Mouse (Mus musculus): ENCODE measurements around the gene Samhd1. TPM values are rescaled to one million over a fixed set of nuclear protein-coding genes. Genes with fewer than 3 reads are reported as not detected.

The Samhd1 gene
- total RNA-seq, 2 experiments from 2014 or later: 18.0 to 18.7 TPM

GRCm38 (mm10) chr2:157104454-157104853 lies 30.6 kb downstream of the Samhd1 start:
- no peak for DNase-seq
- intact Hi-C loops (cut with DNase I): no loop called here

- no peak for DNase-seq
- intact Hi-C loops (cut with DNase I): no loop called here
These were observed 32.8 kb downstream of the Samhd1 start for GRCm38 (mm10) chr2:157102256-157102655.

DNA sequence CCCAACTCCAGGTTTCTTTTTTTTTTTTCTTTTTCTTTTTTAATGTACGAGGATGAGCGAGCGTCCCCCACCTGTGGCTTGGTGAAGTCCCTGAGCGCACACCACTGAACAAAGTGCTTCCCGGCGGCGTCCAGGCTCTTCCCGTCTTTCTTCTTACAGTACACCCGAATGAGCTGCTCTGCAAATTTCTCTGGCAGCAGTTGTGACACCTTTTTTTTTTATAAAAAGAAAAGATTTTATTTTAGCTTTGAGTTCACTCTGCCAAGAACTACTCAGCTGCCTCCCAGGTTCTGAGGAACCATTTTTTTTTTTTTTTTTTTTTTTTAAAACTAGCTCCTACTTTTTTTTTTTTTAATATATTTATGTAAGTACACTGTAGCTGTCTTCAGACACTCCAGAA lies 33.4 kb downstream of the Samhd1 start:
- DNase-seq: no peak

GRCm38 (mm10) chr2:157100319-157100605 lies 34.8 kb downstream of the Samhd1 start:
- DNase-seq: no peak

More for the DNA sequence above, 33.4 kb downstream of the Samhd1 start:
- intact Hi-C loops (cut with DNase I): no loop called here

DNA sequence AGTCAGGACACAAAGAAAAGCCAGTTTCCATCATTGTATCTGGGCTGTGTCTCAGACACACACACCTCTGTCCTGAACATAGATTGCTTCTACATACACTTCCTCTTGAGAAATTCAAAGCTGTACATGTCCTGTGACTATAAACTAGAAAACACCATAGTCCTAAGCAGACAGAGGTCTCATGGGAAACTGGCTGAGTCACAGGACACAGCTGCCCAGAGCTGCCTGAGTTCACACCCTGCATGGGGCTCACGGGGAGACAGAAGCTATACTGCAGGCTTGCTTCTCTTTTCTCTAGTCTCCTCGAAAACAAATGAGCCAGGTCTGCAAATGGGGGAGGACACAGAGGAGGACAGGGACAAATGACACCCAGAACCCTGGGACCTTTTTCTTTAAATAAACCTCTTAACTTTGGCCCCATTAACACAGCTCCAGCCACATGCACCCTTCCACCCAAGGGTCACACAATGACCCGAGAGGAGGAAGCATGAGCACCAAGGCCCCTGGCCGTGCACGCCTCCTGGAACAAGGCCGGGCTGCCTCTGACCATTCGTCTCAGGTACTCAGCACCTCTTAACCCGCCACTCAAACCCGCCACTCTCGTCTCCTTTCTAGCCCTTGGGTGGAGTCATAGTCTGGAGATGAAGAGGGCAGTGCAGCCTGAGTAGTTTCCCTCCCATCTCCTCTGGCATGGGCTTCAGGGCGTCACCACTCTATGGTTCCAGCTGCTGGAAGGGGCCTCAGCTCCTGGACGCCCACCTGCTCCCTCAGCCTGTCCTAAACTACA lies 35.3 kb downstream of the Samhd1 start:
- DNase-seq: no peak
- intact Hi-C loops (cut with DNase I): loop anchor here (10.0 kb wide), 3 partner anchors 65 to 225 kb away; no protein-coding TSS in a partner anchor

More at GRCm38 (mm10) chr2:157100319-157100605, 34.8 kb downstream of the Samhd1 start:
- intact Hi-C loops (cut with DNase I): no loop called here

GRCm38 (mm10) chr2:157095005-157095755 lies 39.9 kb downstream of the Samhd1 start:
- peak; percentile 80 for DNase-seq
- intact Hi-C loops (cut with DNase I): loop anchor here (10.0 kb wide), 3 partner anchors 60 to 220 kb away; no protein-coding TSS in a partner anchor

DNA sequence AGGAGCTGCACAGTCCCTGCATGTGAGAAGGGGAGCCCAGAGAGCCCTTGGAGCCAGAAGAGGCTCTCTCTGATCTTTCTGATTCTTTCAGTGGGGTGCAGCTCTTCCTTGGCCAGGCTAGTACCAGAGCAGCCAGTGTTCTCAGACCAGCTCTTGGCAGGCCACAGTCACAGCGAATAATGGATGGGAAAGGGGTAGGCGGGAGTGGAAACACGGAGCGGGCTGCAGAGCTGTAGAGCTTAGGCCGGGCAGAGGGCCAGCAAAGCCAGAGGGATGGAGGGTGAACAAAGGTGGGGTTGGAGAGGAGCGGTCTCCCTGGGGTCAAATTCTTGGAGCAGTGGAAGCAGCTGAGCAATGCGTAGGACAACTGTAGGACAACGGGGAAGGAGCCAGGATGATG lies 43.0 kb downstream of the Samhd1 start:
- intact Hi-C loops (cut with DNase I): loop anchor here (10.0 kb wide), 3 partner anchors 57 to 217 kb away; no protein-coding TSS in a partner anchor
- DNase-seq: peak; percentile 77

DNA sequence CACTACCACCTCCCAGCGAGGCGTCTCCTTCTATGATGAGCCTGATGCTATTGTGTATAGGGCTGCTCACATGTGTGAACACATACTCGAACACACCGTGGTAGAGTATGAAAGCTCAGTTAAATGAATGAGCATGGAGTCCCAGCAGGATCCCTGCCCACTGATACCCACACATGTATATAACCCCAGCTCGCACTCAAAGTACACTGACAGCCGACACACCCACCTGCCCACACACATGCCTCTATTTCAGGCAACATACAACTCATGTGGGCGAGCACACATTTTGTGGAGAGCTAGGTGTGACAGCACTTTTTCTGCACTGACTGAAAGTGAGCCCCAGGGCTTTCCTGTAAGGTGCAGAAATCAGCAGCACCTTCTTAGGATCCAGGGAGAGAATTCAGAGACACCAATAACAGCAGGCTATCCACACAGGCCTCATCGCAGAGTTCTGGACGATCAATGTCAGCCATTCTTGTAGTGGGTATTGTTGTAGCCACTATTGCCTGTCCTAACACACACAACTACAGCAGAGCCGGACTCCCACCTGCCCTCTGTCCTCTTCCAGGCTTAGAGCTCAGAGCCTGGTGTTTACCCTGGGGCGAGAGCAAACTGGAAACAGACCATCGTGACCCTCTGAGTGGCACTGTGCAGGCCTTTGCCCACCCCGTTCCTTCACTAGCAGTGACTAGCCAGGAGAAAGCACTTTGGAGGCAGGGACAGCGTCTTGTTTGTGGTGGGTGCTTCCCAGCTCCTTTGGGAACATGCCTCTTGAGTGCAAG lies 47.3 kb downstream of the Samhd1 start:
- DNase-seq: no peak
- intact Hi-C loops (cut with DNase I): no loop called here

GRCm38 (mm10) chr2:157086796-157087195 lies 48.3 kb downstream of the Samhd1 start, which contains the start of gene Tldc2:
TSS of gene Tldc2 (plus strand) at chr2:157087055.
- intact Hi-C loops (cut with DNase I): no loop called here
- no peak for DNase-seq

DNA sequence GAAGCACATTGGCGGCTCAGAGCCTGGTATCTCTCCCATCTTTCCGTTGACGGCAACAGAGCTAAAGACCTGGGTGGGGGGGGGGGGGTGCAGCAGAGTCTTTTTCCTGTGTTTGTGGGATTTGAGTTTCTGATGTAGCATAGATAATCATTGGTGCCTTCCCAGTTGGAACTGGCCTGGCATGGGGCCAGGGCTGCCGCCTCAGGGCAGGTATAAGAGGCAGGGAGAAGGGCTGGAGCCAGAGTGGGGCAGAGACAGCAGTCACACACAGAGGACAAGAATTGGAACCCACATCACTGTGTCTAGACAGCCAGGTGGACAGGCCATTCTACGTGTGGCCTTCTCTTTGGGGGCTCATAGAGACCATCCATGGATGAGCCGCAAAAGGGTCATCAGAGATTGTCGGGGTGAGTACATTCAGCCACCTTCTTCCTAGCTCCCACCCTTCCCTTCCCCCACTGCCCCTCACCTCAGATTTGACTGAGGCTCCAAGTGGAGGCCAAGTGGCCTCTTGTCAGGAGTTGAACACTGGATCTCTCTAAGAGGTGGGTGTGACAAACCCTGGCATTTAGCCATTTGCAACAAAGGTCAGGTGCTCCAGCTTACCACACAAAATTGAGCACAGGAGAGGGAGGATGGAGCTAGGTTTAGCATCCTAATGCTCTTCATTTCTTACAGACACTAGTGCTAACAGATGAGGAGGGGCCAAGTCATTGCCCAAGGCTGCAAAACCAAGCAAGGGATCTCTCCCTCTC lies 50.1 kb downstream of the Samhd1 start:
- DNase-seq: peak; percentile 43
- intact Hi-C loops (cut with DNase I): no loop called here

GRCm38 (mm10) chr2:157081960-157082359 lies 53.1 kb downstream of the Samhd1 start:
- no peak for DNase-seq
- intact Hi-C loops (cut with DNase I): no loop called here

- DNase-seq: no peak
- intact Hi-C loops (cut with DNase I): no loop called here
These were observed 53.7 kb downstream of the Samhd1 start for GRCm38 (mm10) chr2:157081331-157081730.

DNA sequence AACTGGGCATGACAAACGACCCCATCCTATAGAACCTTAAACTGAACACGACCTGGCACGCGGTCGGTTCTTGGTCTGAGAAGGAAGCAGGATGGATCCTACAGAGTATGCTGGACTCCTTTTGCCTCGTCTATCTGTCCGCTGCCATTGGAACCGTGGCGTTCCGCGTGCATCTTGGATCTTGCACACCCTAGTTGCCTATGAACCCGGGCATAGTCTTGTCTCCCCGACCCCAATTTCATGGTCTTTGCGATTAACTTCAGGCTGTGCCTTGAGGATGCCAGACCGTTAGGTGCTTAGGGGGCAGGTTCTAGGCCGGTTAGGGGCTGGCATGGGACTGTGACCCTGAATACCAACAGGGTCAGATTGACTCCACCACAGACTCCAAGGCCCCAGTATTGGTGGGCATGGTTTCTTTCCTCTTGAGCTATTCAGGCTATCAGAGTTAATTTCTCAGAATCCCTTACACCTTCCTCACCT lies 55.3 kb downstream of the Samhd1 start:
- no peak for DNase-seq
- intact Hi-C loops (cut with DNase I): no loop called here

DNA sequence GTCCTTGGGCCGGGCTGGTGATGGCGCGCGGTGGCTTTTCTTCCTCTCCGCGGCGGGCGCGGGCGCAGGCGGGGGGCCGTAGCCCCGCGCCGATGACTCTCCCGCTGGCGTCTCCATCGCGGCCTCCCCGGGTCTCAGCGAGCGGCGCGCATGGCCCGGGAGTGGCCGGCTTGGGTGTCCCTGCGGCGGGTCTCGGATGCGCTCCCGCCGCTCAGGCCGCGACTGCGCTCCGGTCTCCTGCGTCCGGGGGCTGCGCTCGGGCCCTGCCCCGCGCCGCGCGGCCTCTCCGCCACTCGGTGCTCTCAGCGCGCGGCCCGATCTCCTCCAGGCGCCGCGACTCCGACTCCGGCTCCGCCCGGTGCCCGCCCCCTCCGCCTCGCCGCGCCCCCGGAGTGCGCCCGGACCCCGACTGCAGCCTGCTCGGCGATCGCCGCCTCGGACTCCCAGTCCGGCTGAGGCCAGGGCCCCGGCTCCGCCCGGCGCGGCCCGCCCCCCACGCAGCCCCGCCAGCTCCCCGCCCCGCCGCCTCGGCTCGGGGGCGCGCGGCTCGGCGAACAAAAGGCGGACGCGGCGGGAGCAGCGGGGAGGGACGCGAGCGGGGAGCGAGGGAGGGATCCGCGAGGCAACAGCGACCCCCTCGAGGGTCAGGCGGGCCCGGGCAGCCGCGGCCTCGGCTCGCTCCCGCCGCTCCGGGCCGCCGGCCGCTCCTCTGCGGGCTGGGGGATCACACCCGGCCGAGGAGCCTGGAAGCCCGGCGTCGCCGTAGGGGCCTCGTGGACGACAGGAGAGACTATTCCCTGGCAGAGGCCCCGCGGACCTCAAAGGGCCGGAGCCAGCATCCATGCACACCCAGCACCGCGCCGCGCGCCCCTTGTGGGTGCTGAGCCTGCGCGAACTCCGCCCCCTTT lies 56.0 kb downstream of the Samhd1 start, which contains the start of gene Soga1:
Gene Soga1 (minus strand): TSS at position 462 of the 908 bp plus-strand sequence.
- peak; percentile 92 for DNase-seq
- intact Hi-C loops (cut with DNase I): no loop called here

DNA sequence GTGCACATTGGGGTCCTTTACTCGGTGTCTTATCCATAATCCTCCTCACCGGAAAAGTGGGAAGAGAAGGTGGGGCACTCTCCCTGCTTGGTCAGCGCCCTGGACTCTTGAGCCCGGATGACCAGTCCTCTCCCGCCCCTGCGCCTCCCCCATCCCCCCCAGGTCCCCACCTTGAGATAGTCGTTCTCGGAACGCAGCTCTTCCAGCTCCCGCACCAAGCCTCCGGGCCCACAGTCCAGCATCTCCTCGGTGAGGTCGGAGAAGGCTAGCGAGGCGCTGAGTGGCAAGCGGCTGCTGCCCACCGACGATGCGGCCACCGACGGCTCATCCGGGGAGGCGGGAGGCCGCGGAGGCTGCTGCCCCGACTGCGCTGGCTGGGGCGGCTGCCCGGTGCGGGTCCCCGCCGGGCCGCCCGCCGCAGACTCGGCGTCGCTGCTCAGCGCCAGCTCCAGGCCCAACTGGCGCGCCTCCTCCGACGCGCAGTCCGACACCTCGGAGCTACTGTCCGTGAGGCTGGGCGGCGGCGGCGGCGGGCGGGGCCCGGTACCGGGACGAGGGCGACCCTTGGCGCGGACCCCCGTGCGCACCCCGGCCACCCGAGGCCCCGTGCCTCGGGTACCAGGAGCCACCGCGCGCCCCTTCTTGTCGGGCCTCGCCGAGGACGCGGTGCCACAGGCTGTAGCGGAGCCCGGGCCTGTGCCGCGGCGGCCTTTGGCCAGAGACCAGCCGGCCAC lies 56.8 kb downstream of the Samhd1 start:
- peak; percentile 41 for DNase-seq
- intact Hi-C loops (cut with DNase I): no loop called here

- DNase-seq: peak; percentile 88
- intact Hi-C loops (cut with DNase I): no loop called here
These were observed 57.4 kb downstream of the Samhd1 start for GRCm38 (mm10) chr2:157077641-157078058.

DNA sequence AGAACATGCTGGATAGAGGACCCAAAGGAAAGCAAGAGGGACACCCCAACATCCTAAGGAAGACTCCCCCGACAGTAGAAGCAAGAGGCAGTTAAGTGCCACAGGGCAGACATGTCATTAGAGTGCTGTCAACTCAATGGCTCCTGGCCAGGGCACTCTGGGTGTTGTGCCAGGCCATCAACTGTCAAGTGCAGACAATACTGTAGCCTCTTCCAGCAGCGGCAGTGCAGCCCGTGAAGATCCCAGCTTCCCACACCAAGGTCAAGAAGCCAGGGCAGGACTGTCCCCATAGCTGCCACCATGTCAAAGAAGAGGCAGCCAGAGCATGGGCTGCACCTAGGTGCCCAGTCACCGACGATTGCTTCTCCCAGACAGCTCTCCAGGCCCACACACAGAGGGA lies 57.9 kb downstream of the Samhd1 start:
- peak; percentile 94 for DNase-seq
- intact Hi-C loops (cut with DNase I): no loop called here

GRCm38 (mm10) chr2:157076585-157076984 lies 58.5 kb downstream of the Samhd1 start:
- no peak for DNase-seq
- intact Hi-C loops (cut with DNase I): no loop called here

All from left cerebral cortex, postnatal 4 days (tissue).